Mouse (Mus musculus): Measurements from ENCODE around the gene Hoxb8.
A peak's percentile ranks its signal among the peaks of the same experiment; 100 is the strongest.

Gene Hoxb8

GRCm38 (mm10) chr11:96314671-96315343, 33.1 kb downstream of the Hoxb8 start:
- DNase-seq (ENCODE audit: low read depth, low spot score), result peak; percentile 49

DNA sequence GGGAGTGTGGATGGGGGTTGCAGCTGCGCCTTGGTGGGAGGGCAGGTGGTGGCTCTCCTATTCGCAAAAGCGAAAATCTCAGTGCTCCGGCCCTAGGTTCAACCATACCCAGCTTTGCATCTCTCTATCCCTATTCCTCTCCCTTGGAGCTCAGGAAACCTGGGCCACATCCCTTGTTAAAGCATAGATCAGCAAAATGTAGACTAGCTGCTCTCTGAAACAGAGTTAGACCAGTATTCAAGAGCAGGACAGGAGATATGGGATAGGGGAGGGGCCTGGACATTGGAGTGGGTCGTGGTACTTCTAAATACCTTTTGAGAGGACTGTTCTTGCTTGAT, 33.6 kb downstream of the Hoxb8 start:
- DNase-seq (ENCODE audit: low read depth, low spot score), result no peak

GRCm38 (mm10) chr11:96316696-96317607, 35.2 kb downstream of the Hoxb8 start:
- DNase-seq (ENCODE audit: low read depth, low spot score), result no peak

DNA sequence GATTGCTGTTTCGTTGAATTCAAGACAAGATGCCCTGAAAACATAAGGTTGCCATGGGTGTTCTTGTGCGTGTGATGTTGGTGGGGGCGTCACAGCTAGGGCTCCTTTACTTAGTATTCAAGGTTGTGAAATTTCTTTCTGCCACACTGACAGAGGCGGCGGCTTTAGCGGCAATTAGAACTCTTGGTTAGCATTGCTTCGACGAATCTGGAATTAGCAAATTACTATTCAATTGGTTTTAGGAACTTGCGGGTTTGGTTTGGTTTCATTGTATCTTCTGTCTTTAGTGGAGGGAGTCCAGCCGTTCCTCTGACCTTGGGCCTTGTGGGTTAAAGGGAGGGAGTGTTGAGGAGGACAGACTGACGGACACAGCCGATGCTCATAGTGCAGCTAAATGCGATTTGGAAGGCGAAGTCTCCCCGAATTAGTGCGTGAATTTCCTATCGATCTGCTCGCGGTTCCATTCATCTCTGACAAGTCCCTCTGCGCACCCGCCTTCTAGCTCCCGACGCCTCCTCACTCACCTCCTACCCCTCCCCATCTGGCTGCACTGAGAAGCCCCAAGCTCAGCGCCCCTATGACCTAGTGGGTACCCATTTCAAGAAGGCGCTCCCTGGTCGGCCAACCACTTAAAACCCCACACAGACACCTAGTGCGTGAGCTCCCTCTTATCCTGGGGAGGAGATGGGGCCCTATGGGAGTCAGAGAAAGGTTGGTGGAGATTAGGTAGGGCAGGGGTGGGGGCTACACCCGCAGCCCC, 36.1 kb downstream of the Hoxb8 start, which contains the start of gene Hoxb4:
TSS of gene Hoxb4 (plus strand) at position 660 of the 760 bp plus-strand sequence.
- DNase-seq (ENCODE audit: low read depth, low spot score), result peak; percentile 31

DNA sequence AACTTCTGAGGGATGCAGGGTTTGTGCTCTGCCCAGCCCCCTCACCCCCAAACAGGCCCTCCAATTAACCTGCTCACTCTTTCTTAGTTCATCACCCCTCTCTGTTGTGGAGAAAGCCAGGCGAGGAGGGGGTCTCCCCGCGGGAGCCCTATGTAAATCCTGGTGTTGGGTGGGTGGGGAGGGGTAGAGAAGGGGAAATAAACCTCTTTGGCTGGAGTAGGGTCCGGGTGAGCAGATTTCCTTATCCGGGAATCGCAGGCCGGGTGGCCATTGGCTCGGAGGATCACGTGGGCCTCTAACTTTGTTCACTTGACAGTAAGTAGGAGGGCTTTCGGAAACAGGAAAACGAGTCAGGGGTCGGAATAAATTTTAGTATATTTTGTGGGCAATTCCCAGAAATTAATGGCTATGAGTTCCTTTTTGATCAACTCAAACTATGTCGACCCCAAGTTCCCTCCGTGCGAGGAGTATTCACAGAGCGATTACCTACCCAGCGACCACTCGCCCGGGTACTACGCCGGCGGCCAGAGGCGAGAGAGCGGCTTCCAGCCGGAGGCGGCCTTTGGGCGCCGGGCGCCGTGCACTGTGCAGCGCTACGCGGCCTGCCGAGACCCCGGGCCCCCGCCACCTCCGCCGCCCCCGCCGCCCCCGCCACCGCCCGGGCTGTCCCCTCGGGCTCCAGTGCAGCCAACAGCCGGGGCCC, 36.8 kb downstream of the Hoxb8 start:
- peak; percentile 76 for DNase-seq (ENCODE audit: low read depth, low spot score)

DNA sequence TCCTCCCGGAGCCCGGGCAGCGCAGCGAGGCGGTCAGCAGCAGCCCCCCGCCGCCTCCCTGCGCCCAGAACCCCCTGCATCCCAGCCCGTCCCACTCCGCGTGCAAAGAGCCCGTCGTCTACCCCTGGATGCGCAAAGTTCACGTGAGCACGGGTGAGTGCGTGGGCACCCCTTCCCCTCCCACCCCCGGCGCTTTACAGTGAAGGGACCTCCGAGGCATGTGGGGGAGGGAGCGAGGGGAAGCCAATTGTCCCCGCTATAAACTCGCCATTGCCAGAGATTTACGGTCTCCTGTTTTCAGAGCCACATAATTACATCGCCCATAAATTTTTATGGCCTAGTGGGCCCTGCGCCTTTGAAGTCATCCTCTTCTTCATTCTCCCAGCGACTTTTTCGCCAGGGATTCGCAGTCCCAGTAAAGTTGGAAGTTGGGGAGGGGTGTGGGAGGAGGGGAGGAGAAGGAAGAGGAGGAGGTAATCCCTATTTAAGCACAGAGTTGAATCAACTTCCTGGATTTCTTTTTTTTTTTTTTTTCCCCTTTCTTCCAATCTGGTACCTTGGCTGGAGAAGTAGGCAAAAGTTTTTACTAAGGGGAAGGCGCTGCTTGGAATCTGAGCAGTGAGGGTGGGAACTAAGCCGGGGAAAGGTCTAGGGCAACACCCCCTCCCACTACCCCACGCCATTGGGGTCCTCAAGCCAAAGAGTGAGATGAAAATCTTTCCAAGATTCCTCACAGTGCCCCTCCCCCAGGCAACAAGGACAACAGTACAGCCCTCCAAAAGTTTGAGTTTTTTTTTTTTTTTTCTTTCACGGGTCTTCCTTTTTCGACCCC, 37.6 kb downstream of the Hoxb8 start:
- peak; percentile 42 for DNase-seq (ENCODE audit: low read depth, low spot score)

DNA sequence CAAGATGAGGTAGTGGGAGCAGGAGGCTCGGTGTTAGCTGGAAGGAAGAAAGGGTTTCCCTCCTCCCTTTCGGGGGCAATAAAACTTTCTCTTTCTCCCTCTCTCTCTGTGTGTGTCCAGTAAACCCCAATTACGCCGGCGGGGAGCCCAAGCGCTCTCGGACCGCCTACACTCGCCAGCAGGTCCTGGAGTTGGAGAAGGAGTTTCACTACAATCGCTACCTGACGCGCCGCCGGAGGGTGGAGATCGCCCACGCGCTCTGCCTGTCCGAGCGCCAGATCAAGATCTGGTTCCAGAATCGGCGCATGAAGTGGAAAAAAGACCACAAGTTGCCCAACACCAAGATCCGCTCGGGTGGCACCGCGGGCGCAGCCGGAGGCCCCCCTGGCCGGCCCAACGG, 38.2 kb downstream of the Hoxb8 start:
- no peak for DNase-seq (ENCODE audit: low read depth, low spot score)

DNA sequence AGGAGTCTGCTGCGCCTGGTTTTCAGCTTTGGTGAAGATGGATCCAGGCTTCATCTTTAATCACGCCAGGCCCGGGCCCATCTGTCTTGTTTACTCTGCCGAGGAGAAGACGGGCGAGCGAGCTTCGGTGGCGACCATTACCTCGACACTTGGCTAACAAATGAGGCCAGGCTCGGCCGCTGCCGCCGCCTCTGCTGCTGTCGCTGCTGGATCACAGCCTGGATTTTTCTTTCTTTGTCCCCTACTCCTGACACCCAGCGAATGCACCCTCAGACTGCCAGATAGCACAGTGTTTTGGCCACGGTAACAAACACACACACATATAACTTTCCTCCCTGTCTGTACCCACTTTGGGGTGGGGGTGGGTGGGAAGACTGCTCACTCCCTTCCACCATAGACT, 39.0 kb downstream of the Hoxb8 start:
- no peak for DNase-seq (ENCODE audit: low read depth, low spot score)

GRCm38 (mm10) chr11:96321846-96322245, 40.1 kb downstream of the Hoxb8 start:
- no peak for DNase-seq (ENCODE audit: low read depth, low spot score)

DNA sequence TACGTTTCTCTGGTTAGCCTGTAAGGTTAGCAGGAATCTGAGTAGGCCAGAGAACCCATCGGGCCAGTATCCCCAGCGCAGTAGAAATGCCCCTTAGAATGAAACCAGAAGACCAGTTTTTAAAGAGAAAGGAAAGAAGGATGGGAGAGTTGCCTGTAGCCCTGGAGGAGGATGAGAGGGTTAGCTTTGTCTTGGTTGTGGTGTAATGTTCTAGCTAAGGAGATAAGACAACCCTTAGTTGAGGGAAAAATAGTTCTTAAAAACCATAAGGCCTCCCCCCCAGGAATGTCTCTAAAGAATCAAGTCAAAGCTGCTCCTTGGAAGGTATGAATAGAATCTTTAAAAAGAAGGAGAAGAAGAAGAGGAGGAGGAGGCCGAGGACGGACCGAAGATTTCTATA, 41.0 kb downstream of the Hoxb8 start:
- DNase-seq (ENCODE audit: low read depth, low spot score), result no peak

DNA sequence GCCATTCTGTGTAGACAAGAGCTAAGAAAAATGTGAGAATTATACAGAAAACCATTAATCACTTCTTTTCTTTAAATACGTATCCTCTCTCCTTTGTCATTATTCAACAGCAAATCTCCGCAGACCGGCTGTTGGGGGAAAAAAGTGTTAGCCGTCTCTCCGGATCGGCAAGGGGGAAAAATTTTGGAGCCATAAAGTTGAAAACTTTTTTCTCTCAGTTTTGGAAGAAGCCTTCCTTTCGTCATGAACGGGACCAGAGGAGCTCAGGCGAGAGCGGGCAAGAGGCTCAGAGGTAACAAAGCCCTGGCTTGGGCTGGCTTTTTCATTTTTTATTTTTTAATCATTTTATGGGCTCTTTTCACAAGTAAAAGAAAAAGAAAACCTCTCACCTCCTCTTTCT, 41.4 kb downstream of the Hoxb8 start, which contains the start of gene Hoxb3:
TSS of gene Hoxb3 (plus strand) at position 173 of the 400 bp plus-strand sequence.
- no peak for DNase-seq (ENCODE audit: low read depth, low spot score)

GRCm38 (mm10) chr11:96324125-96324524, 42.4 kb downstream of the Hoxb8 start:
- no peak for DNase-seq (ENCODE audit: low read depth, low spot score)

GRCm38 (mm10) chr11:96324965-96325364, 43.3 kb downstream of the Hoxb8 start:
- no peak for DNase-seq (ENCODE audit: low read depth, low spot score)

DNA sequence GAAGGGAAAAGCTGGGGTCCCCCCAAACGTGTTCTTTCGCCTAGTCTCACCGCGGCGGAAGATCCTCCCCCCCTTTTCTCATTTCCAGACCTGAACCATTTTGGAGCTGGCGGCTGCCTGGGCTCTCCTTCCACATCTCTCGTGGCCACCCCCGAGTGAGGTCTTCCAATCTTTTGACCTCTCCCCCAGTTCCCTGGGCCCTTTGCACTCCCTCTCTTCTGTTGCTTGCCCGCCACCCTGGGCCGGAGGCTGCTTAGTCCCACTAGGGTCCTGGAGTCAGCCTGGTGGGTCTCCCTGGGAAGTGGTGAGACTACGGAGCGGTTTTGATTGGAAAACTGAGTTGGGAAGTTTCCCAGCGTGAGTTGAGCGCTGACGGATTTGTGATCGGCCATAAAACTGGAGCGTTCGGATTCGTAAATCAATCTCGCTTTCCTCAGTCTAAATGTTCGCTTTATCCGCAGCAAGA, 44.1 kb downstream of the Hoxb8 start:
- no peak for DNase-seq (ENCODE audit: low read depth, low spot score)

DNA sequence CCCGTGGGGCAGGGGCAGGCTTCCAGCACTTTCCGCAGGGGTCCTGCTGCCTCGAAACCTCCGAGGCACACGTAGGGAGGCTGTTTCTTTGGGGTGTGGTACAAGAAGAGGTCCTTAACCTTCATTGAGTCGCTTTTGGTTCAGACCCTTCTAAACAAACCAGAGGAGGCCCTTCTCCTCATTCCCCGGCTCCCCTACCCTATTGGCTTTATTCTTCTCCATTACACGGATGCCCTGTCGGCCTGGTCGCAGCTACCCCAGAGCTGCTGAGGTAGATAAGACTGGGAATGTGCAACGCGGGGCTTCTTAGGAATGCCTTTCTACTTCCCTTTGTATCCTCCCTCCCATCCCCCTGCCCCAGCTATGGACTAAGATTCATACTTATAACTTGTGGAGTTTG, 45.0 kb downstream of the Hoxb8 start:
- no peak for DNase-seq (ENCODE audit: low read depth, low spot score)

GRCm38 (mm10) chr11:96327122-96327521, 45.4 kb downstream of the Hoxb8 start:
- DNase-seq (ENCODE audit: low read depth, low spot score), result no peak

DNA sequence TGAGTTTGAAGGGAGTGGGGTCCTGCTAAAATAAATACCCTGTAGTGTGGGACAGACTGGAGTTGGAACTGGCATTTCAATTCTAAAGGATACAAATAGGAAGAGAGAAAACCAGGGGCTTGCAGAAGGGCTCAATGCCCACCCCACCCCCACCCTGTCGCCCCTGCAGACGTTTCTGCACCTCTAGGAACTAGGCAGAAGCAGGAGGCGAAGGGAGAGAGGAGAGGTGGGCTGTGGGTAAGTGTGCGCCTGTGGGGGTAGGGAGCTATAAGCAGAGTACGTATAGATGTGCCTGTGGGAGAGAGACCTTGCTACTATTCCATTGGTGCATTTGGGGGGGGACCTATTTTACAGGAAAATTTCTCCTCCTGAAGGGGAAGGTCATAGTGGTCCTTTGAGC, 46.0 kb downstream of the Hoxb8 start:
- no peak for DNase-seq (ENCODE audit: low read depth, low spot score)

DNA sequence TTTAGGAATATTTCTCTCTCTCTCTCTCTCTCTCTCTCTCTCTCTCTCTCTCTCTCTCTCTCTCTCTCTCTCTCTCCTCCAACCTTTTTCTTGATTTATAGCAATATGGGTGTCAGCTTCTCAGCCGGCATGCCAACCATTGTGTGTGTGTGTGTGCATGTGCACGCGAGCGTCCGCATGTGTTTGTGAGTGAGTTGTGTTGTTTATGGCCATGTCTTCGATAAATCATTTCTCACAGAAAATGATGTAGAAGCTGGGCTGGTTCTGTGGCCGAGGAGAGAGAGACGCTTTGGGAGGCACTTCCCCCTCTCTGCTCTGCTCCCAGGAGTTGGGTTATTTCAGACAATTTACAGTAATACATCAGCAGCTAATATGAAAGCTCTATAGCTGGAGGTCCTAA, 46.9 kb downstream of the Hoxb8 start:
- DNase-seq (ENCODE audit: low read depth, low spot score), result no peak

- no peak for DNase-seq (ENCODE audit: low read depth, low spot score)
These were observed 50.4 kb downstream of the Hoxb8 start for GRCm38 (mm10) chr11:96332105-96332504.

GRCm38 (mm10) chr11:96332618-96333032, 50.9 kb downstream of the Hoxb8 start:
- DNase-seq (ENCODE audit: low read depth, low spot score), result no peak
